Mouse (Mus musculus) thymus, adult 18-20 months (tissue): ENCODE measurements at regions not wholly inside any gene's neighbourhood (a gene's known extent, or its start where the extent isn't known, plus 50 kb on each side); places are given as distances from the start of the nearest gene placed in this dataset.

Experiments
- DNase-seq, 2 experiments: peaks; one replicate each; pipeline ENCODE4 v3.0.0; 2022; ENCODE audit warnings: mixed read lengths in 2 of 2

GRCm38 (mm10) chr4:54282934-54283333, 457.1 kb downstream of the Tmem38b start:
- no peak for DNase-seq

DNA sequence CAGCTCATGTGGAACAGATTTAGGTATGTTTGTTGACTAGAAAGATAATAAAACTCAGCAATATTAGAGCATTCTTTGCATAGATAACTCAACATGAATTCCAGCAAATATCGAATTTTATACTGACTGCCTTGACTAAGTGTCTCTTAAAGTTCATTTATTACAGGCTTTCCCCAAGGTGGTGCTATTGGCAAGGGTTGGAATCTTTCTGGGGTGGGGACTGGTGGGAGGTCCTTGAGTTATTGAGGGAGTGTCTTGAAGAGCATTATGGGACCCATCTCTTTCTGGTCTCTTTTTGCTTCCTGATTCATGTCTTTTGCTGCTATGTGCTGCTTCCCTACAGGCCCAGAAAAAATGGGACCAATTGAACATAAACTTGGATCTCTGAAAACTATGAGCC, 488.0 kb downstream of the Tmem38b start:
- no peak for DNase-seq

- DNase-seq: no peak
Observed at GRCm38 (mm10) chr4:54324851-54325250, 499.0 kb downstream of the Tmem38b start.

DNA sequence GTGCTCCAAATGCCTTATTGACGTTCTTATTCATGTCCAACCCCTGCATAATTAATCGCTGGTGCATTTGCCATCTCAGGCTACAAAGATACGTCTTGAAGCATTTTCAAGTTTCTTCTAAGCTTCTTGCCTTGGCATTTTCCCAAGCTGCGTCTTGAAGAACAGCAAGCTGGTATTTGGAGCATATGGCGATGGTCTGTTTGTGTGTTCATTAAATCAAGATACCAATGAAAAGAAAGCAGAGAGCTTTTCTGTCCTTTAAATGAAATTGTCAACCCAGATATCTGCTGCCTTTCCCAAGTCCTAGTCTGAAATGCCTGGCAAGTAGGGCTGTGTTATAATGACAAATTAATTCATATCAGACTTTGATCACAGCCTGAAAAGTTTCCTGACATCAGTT, 502.4 kb downstream of the Tmem38b start:
- DNase-seq: no peak

DNA sequence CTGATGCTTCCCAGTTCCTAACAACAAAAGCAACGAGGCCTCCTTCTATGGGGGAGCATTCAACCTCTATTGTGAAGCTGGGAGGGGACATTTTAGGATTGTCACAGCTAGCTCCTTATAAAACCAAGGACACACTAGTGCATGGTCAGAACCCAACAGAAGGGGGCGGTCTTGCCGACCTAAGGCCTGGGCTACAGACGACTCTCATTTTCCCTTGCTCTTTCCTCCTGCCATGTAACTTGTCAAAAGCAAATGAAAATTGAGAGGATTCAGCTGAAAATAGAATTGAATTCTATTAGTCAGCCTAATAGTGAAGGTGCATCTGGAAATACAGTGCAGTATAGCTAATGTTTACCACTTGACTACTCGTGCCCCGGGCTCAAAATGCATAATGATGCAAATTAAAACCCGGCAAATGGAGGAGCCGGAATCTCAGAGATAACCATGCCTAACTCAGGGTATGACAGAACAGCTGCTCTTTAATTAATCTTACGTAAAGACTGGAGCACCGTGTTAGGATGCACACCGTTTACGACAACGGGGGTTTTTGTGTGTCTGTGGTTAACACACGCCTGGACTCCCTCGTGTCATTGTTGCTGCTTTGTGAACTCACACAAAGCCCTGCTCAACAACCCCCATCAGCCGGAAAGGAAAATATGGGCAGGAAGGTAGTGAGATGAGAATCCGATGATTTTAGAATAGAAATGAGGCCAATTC, 503.0 kb downstream of the Tmem38b start:
- DNase-seq: no peak

- no peak for DNase-seq
Observed at GRCm38 (mm10) chr4:54330686-54331085, 504.8 kb downstream of the Tmem38b start.

- no peak for DNase-seq
Observed at GRCm38 (mm10) chr4:54331588-54332211, 505.9 kb downstream of the Tmem38b start.

GRCm38 (mm10) chr4:54332261-54332660, 506.4 kb downstream of the Tmem38b start:
- no peak for DNase-seq

DNA sequence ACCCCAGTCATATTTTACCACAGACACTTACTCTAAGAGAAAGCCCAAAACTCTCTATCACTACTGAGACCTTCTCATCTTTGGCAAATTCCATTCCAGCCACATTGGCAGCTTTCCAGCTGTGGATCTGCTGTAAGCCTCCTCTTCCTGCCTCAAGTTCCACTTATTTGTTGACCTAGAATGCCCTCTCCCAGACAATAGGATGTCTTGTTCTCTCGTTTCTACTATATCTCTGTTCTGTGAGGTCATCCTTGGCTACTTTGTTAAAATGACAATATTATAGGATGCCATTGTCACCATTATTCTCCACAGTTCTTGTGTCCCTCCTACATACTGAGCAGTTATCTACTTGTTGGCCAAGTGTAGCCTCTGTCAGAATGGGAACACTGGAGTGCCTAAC, 512.7 kb downstream of the Tmem38b start:
- no peak for DNase-seq

DNA sequence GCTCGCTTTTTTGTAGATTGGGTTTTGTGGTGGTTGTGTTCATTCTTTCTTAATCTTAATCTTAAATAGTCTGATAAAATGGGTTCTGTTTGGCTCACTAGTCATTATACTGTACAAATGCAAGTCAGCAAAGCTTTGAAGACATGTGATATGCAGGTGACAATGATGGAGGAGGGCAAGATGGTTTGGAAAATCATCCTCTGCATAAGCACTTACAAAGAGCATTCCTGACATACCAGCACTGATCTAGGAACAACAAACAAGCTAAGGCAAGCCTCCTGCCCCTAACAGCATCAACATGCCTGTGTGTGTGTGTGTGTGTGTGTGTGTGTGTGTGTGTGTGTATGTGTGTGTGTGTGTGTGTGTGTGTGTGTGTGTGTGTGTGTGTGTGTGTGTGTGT, 514.3 kb downstream of the Tmem38b start:
- no peak for DNase-seq

GRCm38 (mm10) chr4:54353657-54354390, 528.0 kb downstream of the Tmem38b start:
- no peak for DNase-seq

- no peak for DNase-seq
Observed at GRCm38 (mm10) chr4:54354391-54354726, 528.5 kb downstream of the Tmem38b start.

DNA sequence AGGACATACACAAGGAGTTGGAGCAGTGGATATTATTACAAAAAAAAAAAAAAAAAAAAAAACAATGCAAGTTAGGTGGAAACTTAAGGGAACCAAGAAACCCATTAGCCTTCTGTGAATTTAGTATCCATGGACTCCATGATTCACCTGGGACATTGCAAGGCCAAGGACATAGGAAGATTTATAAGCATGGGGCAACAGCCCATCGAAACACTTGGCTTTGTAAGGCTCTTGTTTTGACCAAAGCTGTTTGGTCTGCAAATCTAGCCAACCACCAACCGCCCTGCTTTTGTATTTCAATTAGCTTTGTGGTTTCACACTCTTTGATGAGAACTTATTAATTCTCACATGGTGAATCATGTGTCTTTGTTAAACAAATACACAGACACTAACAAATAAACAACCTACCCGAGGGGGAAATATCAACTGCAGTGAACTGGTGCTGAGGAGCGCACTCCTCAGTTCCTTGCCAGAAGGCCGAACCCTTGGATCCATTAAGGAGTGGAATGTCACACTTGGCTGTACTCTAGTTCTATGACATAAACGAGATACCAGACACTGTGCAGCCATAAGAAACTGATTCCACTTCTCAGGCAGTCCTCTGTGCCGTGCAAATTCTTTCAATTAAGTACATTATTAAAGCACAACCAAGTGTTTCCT, 529.7 kb downstream of the Tmem38b start:
- DNase-seq: no peak

DNA sequence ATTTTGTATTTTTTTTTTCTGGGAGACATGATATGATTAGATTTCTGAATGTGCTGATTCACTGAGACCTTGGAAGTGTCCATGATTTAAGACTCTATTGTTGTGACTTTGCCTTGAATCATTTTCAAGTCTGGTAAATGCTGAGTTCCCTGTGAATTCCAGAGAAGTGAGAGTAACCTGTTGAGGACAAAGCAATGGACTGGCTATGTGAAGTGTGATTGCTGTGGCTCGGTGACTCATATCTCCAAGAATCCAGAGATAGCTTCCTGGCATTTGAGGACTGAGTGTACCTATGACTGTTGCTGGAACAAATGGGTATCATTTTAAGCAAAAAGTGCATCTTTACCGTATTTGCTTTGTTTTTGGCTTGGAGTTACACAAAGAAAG, 530.2 kb downstream of the Tmem38b start:
- DNase-seq: no peak

GRCm38 (mm10) chr4:54370909-54371308, 545.1 kb downstream of the Tmem38b start:
- no peak for DNase-seq

GRCm38 (mm10) chr4:54371418-54371957, 545.6 kb downstream of the Tmem38b start:
- no peak for DNase-seq

- DNase-seq: no peak
Observed at GRCm38 (mm10) chr4:54373606-54374005, 547.8 kb downstream of the Tmem38b start.

DNA sequence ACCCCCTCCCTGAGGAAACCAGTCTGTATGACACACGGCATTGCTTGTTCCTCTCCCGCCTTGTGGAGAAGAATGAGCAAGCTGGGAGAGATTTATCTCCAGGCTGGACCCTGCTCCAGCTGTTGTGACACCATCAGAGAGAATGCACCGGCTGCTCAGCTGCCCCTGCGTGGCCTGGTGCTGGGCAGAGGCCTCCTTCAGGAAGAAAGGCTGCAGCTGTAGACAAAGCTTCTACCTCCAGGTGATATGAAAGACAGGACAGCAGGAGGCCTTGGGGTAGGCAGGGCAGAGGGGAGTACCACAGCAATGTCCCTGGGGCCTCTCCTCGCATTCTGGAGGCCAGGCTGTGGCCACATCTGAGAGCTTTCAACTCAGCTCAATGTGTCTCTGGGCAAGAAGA, 548.6 kb downstream of the Tmem38b start:
- DNase-seq: no peak

- no peak for DNase-seq
Observed at GRCm38 (mm10) chr4:54387460-54387859, 557.4 kb upstream of the Zfp462 start.

DNA sequence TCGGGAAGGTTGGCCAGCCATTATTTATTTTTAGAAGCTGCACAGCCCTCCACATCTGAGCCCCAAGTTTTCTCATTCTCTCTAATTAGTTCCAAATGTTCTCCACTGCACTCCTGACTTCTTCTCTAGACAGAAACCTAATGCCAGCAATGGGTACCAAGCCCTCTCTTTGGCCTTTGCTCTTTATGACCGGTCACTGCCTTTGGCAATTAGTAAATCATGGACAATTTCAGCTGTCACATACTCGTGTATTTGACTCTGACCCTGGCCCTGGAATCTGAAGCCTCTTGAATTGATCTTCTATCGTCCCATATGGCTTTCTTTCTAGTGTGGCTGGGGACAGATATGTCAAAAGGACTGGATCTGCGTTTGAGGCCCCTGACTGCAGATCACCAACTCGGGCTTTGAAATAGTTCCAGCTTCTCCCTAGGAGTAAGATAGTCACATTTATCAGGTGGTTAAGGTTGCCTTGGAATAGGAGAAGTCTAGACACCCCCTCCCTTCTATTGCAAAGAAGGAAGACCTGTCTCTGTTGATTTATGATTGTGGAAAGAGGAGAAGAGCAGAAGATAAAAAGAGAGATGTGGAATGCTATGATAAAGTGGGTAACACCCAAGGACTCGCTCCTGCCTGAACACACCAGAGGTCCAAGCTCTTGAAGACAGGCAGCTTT, 553.2 kb upstream of the Zfp462 start:
- no peak for DNase-seq

DNA sequence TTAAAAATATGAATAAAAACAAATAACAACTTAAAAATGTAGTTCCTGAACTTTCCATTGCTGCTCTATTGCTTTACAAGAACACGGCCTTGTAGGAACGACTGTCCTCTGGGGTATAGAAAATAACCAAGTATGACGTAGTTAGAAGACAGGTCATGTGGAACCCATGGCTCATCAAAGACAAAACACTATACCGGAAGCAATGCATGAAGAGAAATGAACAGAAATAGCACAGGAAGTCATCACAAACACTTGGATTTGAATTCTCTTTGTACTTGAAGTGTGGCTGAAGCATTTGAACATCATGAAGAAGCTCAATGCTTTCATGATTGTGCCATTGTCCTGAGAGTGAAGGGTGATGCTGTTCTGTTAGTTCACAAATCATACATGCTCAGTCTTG, 538.7 kb upstream of the Zfp462 start:
- DNase-seq: no peak

DNA sequence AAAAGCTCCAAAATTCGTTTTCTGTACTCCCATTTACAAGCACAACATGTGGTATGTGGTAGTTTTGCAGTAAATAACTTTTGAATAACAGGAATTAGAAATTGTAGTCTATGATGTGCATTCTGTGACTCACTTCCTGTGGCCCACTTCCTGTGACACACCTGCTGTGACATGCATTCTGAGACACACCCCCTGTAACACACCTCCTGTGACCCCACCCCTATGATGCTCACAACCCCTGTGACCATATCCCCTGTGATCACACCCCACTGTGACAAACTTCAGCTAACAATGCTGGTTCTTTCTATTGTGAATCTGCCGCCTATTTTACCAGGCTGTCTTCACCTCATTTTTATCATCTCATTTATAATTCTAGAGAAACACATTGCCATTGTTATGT, 536.9 kb upstream of the Zfp462 start:
- no peak for DNase-seq

DNA sequence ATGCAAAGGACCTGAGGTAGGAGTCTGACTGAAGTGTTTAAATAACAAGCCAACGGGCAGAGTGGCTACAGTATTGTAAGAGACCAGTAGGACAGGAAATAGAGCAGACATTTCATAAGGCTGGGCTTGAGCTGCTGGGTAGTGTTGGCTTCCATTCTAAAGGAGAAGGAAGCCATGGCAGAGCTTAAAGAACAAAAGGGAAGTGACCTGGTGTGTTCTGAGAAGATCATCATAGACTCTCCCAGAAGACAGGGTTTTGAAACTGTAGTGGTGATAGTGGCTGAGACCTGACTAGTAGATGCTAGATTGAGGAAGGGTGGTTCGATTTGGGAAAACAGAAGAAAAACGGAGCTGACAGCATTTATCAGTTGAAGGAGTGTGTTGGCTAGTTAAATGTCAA, 514.1 kb upstream of the Zfp462 start:
- DNase-seq: no peak
